Mouse (Mus musculus): ENCODE data around the gene Trpm8.

The Trpm8 gene

GRCm38 (mm10) chr1:88300301-88301050 lies 23.0 kb downstream of the Trpm8 start:
- no peak for DNase-seq (ENCODE audit: low read depth in 2 of 2, low spot score in 2 of 2)

GRCm38 (mm10) chr1:88301121-88302014 lies 23.9 kb downstream of the Trpm8 start:
- no peak for DNase-seq (ENCODE audit: low read depth in 2 of 2, low spot score in 2 of 2)

- no peak for DNase-seq (ENCODE audit: low read depth in 2 of 2, low spot score in 2 of 2)
Observed at GRCm38 (mm10) chr1:88302057-88302740, 24.7 kb downstream of the Trpm8 start.

- no peak for DNase-seq (ENCODE audit: low read depth in 2 of 2, low spot score in 2 of 2)
Observed at GRCm38 (mm10) chr1:88303762-88304161, 26.3 kb downstream of the Trpm8 start.

GRCm38 (mm10) chr1:88304261-88304985 lies 27.0 kb downstream of the Trpm8 start:
- no peak for DNase-seq (ENCODE audit: low read depth in 2 of 2, low spot score in 2 of 2)

GRCm38 (mm10) chr1:88305018-88305795 lies 27.7 kb downstream of the Trpm8 start:
- DNase-seq (ENCODE audit: low read depth in 2 of 2, low spot score in 2 of 2) = no peak

GRCm38 (mm10) chr1:88306543-88306942 lies 29.1 kb downstream of the Trpm8 start:
- no peak for DNase-seq (ENCODE audit: low read depth in 2 of 2, low spot score in 2 of 2)

GRCm38 (mm10) chr1:88307180-88307579 lies 29.7 kb downstream of the Trpm8 start:
- DNase-seq (ENCODE audit: low read depth in 2 of 2, low spot score in 2 of 2) = no peak

GRCm38 (mm10) chr1:88309020-88309419 lies 31.6 kb downstream of the Trpm8 start:
- no peak for DNase-seq (ENCODE audit: low read depth in 2 of 2, low spot score in 2 of 2)

GRCm38 (mm10) chr1:88309905-88310304 lies 32.4 kb downstream of the Trpm8 start:
- no peak for DNase-seq (ENCODE audit: low read depth in 2 of 2, low spot score in 2 of 2)

- no peak for DNase-seq (ENCODE audit: low read depth in 2 of 2, low spot score in 2 of 2)
Observed at GRCm38 (mm10) chr1:88310349-88310748, 32.9 kb downstream of the Trpm8 start.

- DNase-seq (ENCODE audit: low read depth in 2 of 2, low spot score in 2 of 2) = no peak
Observed at GRCm38 (mm10) chr1:88317279-88317678, 39.8 kb downstream of the Trpm8 start.

GRCm38 (mm10) chr1:88318531-88319060 lies 41.1 kb downstream of the Trpm8 start:
- DNase-seq (ENCODE audit: low read depth in 2 of 2, low spot score in 2 of 2) = peak in 1 of 2 experiments; percentile 43

- no peak for DNase-seq (ENCODE audit: low read depth in 2 of 2, low spot score in 2 of 2)
Observed at GRCm38 (mm10) chr1:88320821-88321395, 43.4 kb downstream of the Trpm8 start.

- no peak for DNase-seq (ENCODE audit: low read depth in 2 of 2, low spot score in 2 of 2)
Observed at GRCm38 (mm10) chr1:88322146-88322545, 44.7 kb downstream of the Trpm8 start.

GRCm38 (mm10) chr1:88323101-88323500 lies 45.6 kb downstream of the Trpm8 start:
- no peak for DNase-seq (ENCODE audit: low read depth in 2 of 2, low spot score in 2 of 2)

- no peak for DNase-seq (ENCODE audit: low read depth in 2 of 2, low spot score in 2 of 2)
Observed at GRCm38 (mm10) chr1:88339481-88339880, 62.0 kb downstream of the Trpm8 start.

- DNase-seq (ENCODE audit: low read depth in 2 of 2, low spot score in 2 of 2) = no peak
Observed at GRCm38 (mm10) chr1:88342615-88343014, 65.2 kb downstream of the Trpm8 start.

- DNase-seq (ENCODE audit: low read depth in 2 of 2, low spot score in 2 of 2) = no peak
Observed at GRCm38 (mm10) chr1:88345580-88345979, 68.1 kb downstream of the Trpm8 start.
